15 mouse cellular contexts compared by ENCODE assay signal in genomic region chr13:37376411-37376810, GRCm38 (mm10). TPM values are rescaled to one million over a fixed set of nuclear protein-coding genes. Genes with fewer than 3 reads are reported as not detected.
DNase-seq lines count a peak whose midpoint lies in the region; ATAC-seq and TF ChIP-seq lines count a peak whose summit lies in the region.
"Had no signal": no experiment of that assay in that cellular context is flagged by ENCODE, and none has a peak within 500 bp of the region (broad histone marks: within the 10 kb centered on the region; RNA-seq: fewer than 3 reads in every experiment).

No protein-coding gene starts in this region.

- H3K9ac ChIP-seq in heart, postnatal 0 days (replicated peaks; ENCODE audit: low read depth, low read length) = no peak overlapping the region
- no peak overlapping the region for H3K9ac ChIP-seq in lung, embryonic 14.5 days
- H3K9ac ChIP-seq in lung, postnatal 0 days (replicated peaks; ENCODE audit: low read depth) = no peak overlapping the region
- H3K9ac ChIP-seq: hindbrain, embryonic 13.5 days; liver, embryonic 13.5 days had no signal

- ATAC-seq in heart, postnatal 0 days (ENCODE audit: insufficient read depth, low read depth) = no peak
- ATAC-seq in lung, embryonic 14.5 days (ENCODE audit: insufficient read depth) = 0 out of 2 replicates have a peak, but pooled peaks have one; percentile 44
- no peak for ATAC-seq in lung, postnatal 0 days

- no peak for TF ChIP-seq EP300 in heart, postnatal 0 days (IDR thresholded peaks at IDR 0.05; ENCODE audit: low read depth)
- TF ChIP-seq EP300 in lung, postnatal 0 days (IDR thresholded peaks at IDR 0.05) = no peak

- H3K4me3 ChIP-seq in heart, postnatal 0 days (ENCODE audit: low read depth, low read length) = no peak overlapping the region
- no peak overlapping the region for H3K4me3 ChIP-seq in lung, embryonic 14.5 days (ENCODE audit: low read depth, low read length)
- H3K4me3 ChIP-seq in lung, postnatal 0 days (ENCODE audit: low read depth, low read length) = no peak overlapping the region
- H3K4me3 ChIP-seq: heart, adult 2 months; hindbrain, embryonic 13.5 days; limb, embryonic 10.5 days; liver, embryonic 13.5 days; megakaryocyte, embryonic 14.5 days had no signal

- 0 out of 2 replicates have a peak, but pooled peaks cover 3% of the 10 kb centered on the region for H3K9me3 ChIP-seq in heart, postnatal 0 days (replicated peaks; ENCODE audit: control insufficient read depth, low read length)
- H3K9me3 ChIP-seq in lung, embryonic 14.5 days (ENCODE audit: low read depth, low read length) = no peaks in the 10 kb centered on the region
- H3K9me3 ChIP-seq in lung, postnatal 0 days (ENCODE audit: low read length) = no peaks in the 10 kb centered on the region
- H3K9me3 ChIP-seq: hindbrain, embryonic 13.5 days; limb, embryonic 10.5 days; liver, embryonic 13.5 days; megakaryocyte, embryonic 14.5 days had no signal

- no peak for TF ChIP-seq CTCF in heart, postnatal 0 days (IDR thresholded peaks at IDR 0.05; ENCODE audit: low read depth)
- TF ChIP-seq CTCF in lung, embryonic 14.5 days (IDR thresholded peaks at IDR 0.05; ENCODE audit: low read depth) = no peak
- no peak for TF ChIP-seq CTCF in lung, postnatal 0 days (IDR thresholded peaks at IDR 0.05)

- H3K36me3 ChIP-seq in heart, postnatal 0 days (replicated peaks; ENCODE audit: control insufficient read depth, insufficient read depth, low read length) = no peaks in the 10 kb centered on the region
- no peaks in the 10 kb centered on the region for H3K36me3 ChIP-seq in lung, embryonic 14.5 days (ENCODE audit: insufficient read depth)
- no peaks in the 10 kb centered on the region for H3K36me3 ChIP-seq in lung, postnatal 0 days (ENCODE audit: insufficient read depth, low read length)
- H3K36me3 ChIP-seq: hindbrain, embryonic 13.5 days; limb, embryonic 10.5 days; liver, embryonic 13.5 days had no signal

- no peaks in the 10 kb centered on the region for H3K27me3 ChIP-seq in heart, postnatal 0 days (ENCODE audit: control insufficient read depth, insufficient read depth, low read length)
- no peaks in the 10 kb centered on the region for H3K27me3 ChIP-seq in lung, embryonic 14.5 days (ENCODE audit: insufficient read depth, low read length)
- no peaks in the 10 kb centered on the region for H3K27me3 ChIP-seq in lung, postnatal 0 days (replicated peaks; ENCODE audit: insufficient read depth, low read length)
- H3K27me3 ChIP-seq: hindbrain, embryonic 13.5 days; liver, embryonic 13.5 days had no signal

- 26% methylated on average over 5 of the region's 5 CpGs for WGBS in heart, postnatal 0 days
- WGBS in lung, embryonic 14.5 days = 65% methylated on average over 5 of the region's 5 CpGs
- 56% methylated on average over 5 of the region's 5 CpGs for WGBS in lung, postnatal 0 days

- H3K27ac ChIP-seq in heart, postnatal 0 days (ENCODE audit: low read depth) = no peak overlapping the region
- no peak overlapping the region for H3K27ac ChIP-seq in lung, embryonic 14.5 days (ENCODE audit: low read depth)
- no peak overlapping the region for H3K27ac ChIP-seq in lung, postnatal 0 days (ENCODE audit: low read length)
- H3K27ac ChIP-seq: heart, adult 2 months; hindbrain, embryonic 13.5 days; limb, embryonic 10.5 days; liver, embryonic 13.5 days had no signal

- H3K4me1 ChIP-seq in heart, postnatal 0 days (ENCODE audit: control insufficient read depth, insufficient read depth) = peaks cover 5% of the 10 kb centered on the region; the same call in 1 of the 2 replicates
- H3K4me1 ChIP-seq in lung, embryonic 14.5 days (ENCODE audit: insufficient read depth) = no peaks in the 10 kb centered on the region
- H3K4me1 ChIP-seq in lung, postnatal 0 days (ENCODE audit: insufficient read depth, low read depth, low read length) = no peaks in the 10 kb centered on the region
- H3K4me1 ChIP-seq: hindbrain, embryonic 13.5 days; limb, embryonic 10.5 days; liver, embryonic 13.5 days; megakaryocyte, embryonic 14.5 days had no signal

- DNase-seq in heart, postnatal 0 days (ENCODE audit: low spot score) = peak; percentile 17
- DNase-seq in heart, adult 8-10 months (ENCODE audit: low spot score) = no peak
- peak; percentile 81 for DNase-seq in lung, embryonic 14.5 days
- DNase-seq in lung, postnatal 0 days (ENCODE audit: low spot score) = no peak
- peak; percentile 26 for DNase-seq in MN1 (ENCODE audit: low spot score)
- peak; percentile 9 for DNase-seq in Muller cell, postnatal 12 days (ENCODE audit: inconsistent ontology term)
- DNase-seq in embryo, embryonic 11 days = no peak
- DNase-seq in layer of hippocampus, adult 9-11 months = no peak
- DNase-seq: cerebellum, adult 8-10 months; heart, adult 2 months; kidney, adult 18-20 months; liver, embryonic 13.5 days had no signal

- no peak overlapping the region for H3K4me2 ChIP-seq in heart, postnatal 0 days (ENCODE audit: low read depth, low read length)
- H3K4me2 ChIP-seq in lung, embryonic 14.5 days = no peak overlapping the region
- H3K4me2 ChIP-seq in lung, postnatal 0 days (replicated peaks; ENCODE audit: low read depth, low read length) = no peak overlapping the region
- H3K4me2 ChIP-seq: hindbrain, embryonic 13.5 days; liver, embryonic 13.5 days had no signal

RNA-seq across cellular contexts. Expression of gene Ly86, which starts 31.4 kb away (rescaled TPM):
- 1.5 TPM in 1 of 2 replicates, not detected in the other for total RNA-seq in heart, postnatal 0 days (2014; rRNA removed; ENCODE audit: low replicate concordance)
- 4.5 and 5.1 TPM in 2 replicates for polyA plus RNA-seq in heart, postnatal 0 days (2015; fragmentation: Nextera tagmentation; extraction: Ambion mirVana)
- 1 to 10 TPM; 1.2 to 1.7 (median 1.4) TPM for total RNA-seq in heart, adult 8-10 months (2022)
- polyA plus RNA-seq in lung, embryonic 14.5 days (2014; fragmentation: Nextera tagmentation; extraction: Ambion mirVana) = 11.9 and 15.1 TPM in 2 replicates
- 13.8 and 15.5 TPM in 2 replicates for polyA plus RNA-seq in lung, postnatal 0 days (2015; fragmentation: Nextera tagmentation; extraction: Ambion mirVana)

Comparison
In these comparisons a context has a peak if more than half of its experiments do, and no peak if none do; other contexts are left out.
1. DNase-seq: peak in heart, postnatal 0 days (single experiment), lung, embryonic 14.5 days (single experiment), MN1 (single experiment) and Muller cell, postnatal 12 days (single experiment); none in heart, adult 8-10 months (single experiment), lung, postnatal 0 days (single experiment), embryo, embryonic 11 days (single experiment) and layer of hippocampus, adult 9-11 months (single experiment).